Mouse (Mus musculus) cerebellum, postnatal 4 days (tissue): ENCODE measurements around the gene Gm20388.

Source experiments
- DNase-seq, 2 experiments: peaks; one replicate each; pipeline ENCODE4 v3.0.0; 2022; ENCODE audit warnings: low spot score in 2 of 2, mixed read lengths in 1 of 2

Gm20388 gene

GRCm38 (mm10) chr8:119910547-119911257 is at the start of gene Gm20388:
Gm20388 (plus strand) TSS chr8:119910841.
- DNase-seq: peak; percentile 91 to 93

- peak; percentile 94 to 96 for DNase-seq
Measured at GRCm38 (mm10) chr8:119861706-119862389, 48.8 kb upstream of the Gm20388 start, which contains the start of gene Klhl36. Klhl36 (plus strand) TSS chr8:119862266.

- no peak for DNase-seq
Measured at GRCm38 (mm10) chr8:119862390-119862734, 48.3 kb upstream of the Gm20388 start.

GRCm38 (mm10) chr8:119862749-119863148 is 47.9 kb upstream of the Gm20388 start:
- DNase-seq: no peak

GRCm38 (mm10) chr8:119869616-119870015 is 41.0 kb upstream of the Gm20388 start:
- DNase-seq: no peak

- DNase-seq: no peak
Measured at GRCm38 (mm10) chr8:119873181-119873580, 37.5 kb upstream of the Gm20388 start.

- DNase-seq: no peak
Measured at GRCm38 (mm10) chr8:119881301-119881700, 29.3 kb upstream of the Gm20388 start.

GRCm38 (mm10) chr8:119881917-119882316 is 28.7 kb upstream of the Gm20388 start:
- no peak for DNase-seq

GRCm38 (mm10) chr8:119883281-119883680 is 27.4 kb upstream of the Gm20388 start:
- no peak for DNase-seq

GRCm38 (mm10) chr8:119885612-119886011 is 25.0 kb upstream of the Gm20388 start:
- peak in 1 of 2 experiments; percentile 37 for DNase-seq

GRCm38 (mm10) chr8:119887130-119887529 is 23.5 kb upstream of the Gm20388 start:
- DNase-seq: peak in 1 of 2 experiments; percentile 62

- DNase-seq: no peak
Measured at GRCm38 (mm10) chr8:119888012-119888411, 22.6 kb upstream of the Gm20388 start.

- DNase-seq: no peak
Measured at GRCm38 (mm10) chr8:119897069-119897468, 13.6 kb upstream of the Gm20388 start.

GRCm38 (mm10) chr8:119897933-119898332 is 12.7 kb upstream of the Gm20388 start:
- no peak for DNase-seq

- no peak for DNase-seq
Measured at GRCm38 (mm10) chr8:119901349-119901748, 9.3 kb upstream of the Gm20388 start.

- DNase-seq: no peak
Measured at GRCm38 (mm10) chr8:119901952-119902351, 8.7 kb upstream of the Gm20388 start.

- no peak for DNase-seq
Measured at GRCm38 (mm10) chr8:119904323-119904911, 6.2 kb upstream of the Gm20388 start.

- no peak for DNase-seq
Measured at GRCm38 (mm10) chr8:119909944-119910546, 596 bp upstream of the Gm20388 start, which contains the start of gene Usp10. Usp10 (plus strand) TSS chr8:119910360.

GRCm38 (mm10) chr8:119911258-119911962 is 769 bp downstream of the Gm20388 start:
- DNase-seq: no peak

- no peak for DNase-seq
Measured at GRCm38 (mm10) chr8:119912643-119913042, 2.0 kb downstream of the Gm20388 start.

GRCm38 (mm10) chr8:119913181-119913580 is 2.5 kb downstream of the Gm20388 start:
- DNase-seq: no peak

- no peak for DNase-seq
Measured at GRCm38 (mm10) chr8:119914161-119914560, 3.5 kb downstream of the Gm20388 start.
